Mouse (Mus musculus) lung, postnatal 36 days (tissue): ENCODE results near the gene Map2.

Experiments
- DNase-seq: peaks from one replicate; pipeline ENCODE4 v3.0.0; 2022; ENCODE audit warnings: mixed read lengths

The Map2 gene

DNA sequence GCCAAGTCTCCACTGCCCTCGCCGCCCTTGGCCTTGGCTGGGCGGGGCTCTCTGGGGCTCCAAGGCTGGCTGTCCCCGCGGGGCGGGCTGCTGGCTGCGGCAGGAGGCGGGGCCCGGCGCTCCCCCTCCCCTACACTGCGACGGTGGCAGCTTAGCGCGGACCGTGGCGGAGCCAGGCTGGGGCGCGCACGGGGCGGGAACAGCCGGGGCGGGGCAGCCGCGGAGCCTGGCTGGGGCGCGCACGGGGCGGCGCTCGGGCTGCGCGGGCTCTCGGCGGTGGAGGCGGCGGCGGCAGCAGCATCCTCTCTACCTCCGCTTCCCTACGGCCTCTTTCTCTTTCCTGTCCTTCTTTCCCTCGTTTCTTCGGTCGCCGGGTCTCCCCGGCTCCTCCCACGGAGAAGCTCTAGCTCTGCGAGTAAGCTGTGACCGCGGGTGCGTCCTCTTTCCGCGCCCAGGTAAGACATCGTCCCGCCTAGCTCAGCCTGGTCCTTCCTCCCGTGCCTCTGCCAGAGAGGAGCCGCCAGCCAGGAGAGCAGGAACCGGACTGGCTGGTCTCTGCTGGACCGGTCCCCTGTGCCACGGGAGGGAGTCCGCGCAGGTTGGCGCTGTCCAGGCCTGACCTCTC lies at the start of gene Map2:
Gene Map2, plus strand, starts transcription at position 233 of the 625 bp plus-strand sequence.
- DNase-seq = peak; percentile 87

- peak; percentile 42 for DNase-seq
These were observed 42.1 kb upstream of the Map2 start for GRCm38 (mm10) chr1:66133014-66133413.

- no peak for DNase-seq
These were observed 39.7 kb upstream of the Map2 start for GRCm38 (mm10) chr1:66135324-66135723.

DNA sequence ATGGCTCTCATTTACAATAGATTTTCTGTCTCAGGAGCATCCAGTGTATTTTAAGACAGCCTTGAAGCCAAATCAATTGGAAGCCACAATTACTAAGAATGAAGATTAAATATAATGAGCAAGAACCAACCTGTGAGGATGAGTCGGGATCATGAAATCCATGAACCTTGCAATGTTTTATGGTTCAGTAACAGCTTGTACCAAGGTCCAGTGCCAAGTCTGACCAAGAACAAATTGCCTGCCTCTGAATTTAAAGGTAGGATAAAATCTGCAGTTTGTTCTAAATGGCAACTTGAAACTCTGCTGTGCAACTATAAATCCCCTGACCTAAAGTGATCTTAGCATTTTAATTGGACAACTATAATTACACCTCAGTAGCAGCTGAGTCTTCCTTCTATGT lies 34.4 kb upstream of the Map2 start:
- no peak for DNase-seq

DNA sequence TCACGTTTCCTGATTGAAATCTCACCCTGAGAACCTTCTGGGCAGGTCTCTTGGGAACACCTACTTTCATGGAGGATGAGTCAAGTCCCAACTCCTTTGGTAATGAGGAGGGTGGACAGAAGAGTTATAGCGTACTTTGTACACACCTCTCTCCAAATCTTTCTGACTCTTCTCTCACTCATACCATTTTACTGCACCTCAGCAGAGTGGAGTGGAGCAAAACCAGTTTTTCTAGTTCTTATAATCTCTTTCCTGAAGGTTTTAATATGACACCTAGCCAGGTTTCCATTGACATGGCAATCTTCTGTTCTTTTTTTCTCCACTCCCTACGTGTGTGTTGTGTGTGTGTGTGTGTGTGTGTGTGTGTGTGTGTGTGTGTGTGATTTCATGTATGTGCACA lies 29.9 kb upstream of the Map2 start:
- no peak for DNase-seq

- DNase-seq = no peak
These were observed 26.1 kb upstream of the Map2 start for GRCm38 (mm10) chr1:66148825-66149514.

DNA sequence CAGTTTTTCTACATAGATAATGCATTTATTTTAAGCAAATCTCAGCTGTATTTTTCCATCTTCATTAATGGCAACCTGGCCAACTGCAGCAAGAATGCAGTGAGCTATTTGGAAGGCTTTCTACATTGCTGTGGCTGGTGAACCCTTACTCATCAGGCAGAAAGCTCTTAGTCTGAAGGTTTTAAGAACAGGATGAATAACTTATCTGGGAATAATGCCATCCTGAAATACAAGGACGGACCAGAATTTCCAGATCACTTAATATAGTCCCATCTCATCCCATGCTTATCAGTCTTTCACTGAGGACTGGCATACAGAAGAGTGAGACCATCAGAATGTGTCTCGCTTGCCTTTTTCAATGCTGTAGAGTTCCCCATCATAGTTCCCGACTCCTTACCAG lies 24.3 kb upstream of the Map2 start:
- DNase-seq = no peak

- DNase-seq = no peak
These were observed 17.9 kb upstream of the Map2 start for GRCm38 (mm10) chr1:66157135-66157534.

GRCm38 (mm10) chr1:66157589-66157988 lies 17.5 kb upstream of the Map2 start:
- no peak for DNase-seq

DNA sequence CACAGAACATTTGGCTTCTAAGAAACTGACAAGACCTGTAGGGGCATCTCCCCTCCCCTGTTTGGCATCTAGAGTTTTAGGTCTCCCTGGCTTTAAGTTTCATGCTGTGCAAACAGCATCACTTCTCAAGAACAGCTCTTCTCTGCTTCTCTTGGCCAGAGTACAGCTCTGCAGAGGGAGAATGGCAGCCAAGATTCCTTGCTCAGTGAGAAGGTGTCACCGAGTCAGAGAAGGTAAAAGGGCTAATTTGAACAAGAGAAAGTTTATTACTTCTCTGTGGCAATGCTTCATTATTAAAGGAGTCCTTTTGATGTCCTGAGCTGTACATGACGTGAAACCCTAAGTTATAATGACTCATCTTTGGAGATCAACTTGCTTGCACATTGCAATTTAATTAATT lies 10.4 kb upstream of the Map2 start:
- DNase-seq = no peak

DNA sequence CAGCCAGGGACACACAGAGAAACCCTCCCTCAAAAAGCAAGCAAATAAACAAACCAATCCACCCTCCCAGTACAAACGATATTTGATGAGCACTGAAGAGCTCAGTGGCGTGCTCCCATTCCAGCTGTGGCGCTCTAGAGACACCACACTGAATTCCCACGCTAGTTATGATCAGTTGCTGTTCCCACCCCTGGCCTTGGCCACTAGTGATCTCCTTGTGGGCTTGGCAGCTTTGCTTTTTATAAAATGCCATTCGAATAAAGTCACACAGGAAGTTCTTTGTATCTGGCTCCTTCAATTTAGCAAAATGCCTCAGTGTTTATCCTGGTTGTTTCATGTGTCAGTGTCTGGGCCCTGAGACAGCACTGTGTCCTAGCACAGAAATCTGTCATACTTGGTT lies 6.4 kb upstream of the Map2 start:
- DNase-seq = no peak

DNA sequence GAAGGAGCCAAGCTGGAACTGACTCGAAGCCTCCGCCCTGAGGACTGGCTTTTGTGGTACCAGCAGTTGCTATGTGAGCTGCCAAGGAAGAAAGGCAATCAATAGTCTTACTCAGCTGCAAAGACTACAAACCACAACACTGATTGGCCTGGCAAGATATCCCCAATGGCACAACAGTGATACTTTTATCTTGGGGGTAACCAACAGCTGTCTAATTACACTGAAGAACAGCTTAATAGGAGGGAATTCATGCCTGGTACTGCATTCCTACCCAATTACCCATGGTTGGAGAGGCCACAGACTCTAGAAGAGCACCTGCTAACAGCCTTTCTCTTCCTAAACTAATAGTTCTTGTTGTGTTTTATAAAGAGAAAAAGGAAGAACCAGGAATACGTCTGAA lies 2.9 kb upstream of the Map2 start:
- no peak for DNase-seq

DNA sequence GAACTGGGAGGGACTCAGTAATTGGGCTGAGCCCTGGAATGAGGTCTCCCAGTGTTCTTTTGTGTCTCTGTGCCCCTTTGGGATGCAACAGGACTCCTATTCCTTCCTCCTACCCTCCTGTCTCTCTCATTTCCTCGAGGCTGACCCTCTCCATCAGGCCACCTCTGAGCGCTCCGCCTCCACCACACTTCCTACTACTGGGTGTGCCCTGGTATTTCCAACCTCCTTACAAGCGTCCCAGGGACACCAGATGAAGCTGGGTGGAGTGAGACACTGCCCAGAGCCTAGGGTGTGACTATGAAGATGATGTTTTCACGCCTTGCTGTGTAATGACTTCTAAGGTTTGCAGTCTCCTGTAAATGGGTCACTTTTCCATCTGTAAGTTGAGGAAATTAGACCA lies 1.4 kb upstream of the Map2 start:
- DNase-seq = no peak

GRCm38 (mm10) chr1:66176012-66176837 lies 1.2 kb downstream of the Map2 start:
- no peak for DNase-seq

- no peak for DNase-seq
These were observed 1.7 kb downstream of the Map2 start for GRCm38 (mm10) chr1:66176838-66177105.

DNA sequence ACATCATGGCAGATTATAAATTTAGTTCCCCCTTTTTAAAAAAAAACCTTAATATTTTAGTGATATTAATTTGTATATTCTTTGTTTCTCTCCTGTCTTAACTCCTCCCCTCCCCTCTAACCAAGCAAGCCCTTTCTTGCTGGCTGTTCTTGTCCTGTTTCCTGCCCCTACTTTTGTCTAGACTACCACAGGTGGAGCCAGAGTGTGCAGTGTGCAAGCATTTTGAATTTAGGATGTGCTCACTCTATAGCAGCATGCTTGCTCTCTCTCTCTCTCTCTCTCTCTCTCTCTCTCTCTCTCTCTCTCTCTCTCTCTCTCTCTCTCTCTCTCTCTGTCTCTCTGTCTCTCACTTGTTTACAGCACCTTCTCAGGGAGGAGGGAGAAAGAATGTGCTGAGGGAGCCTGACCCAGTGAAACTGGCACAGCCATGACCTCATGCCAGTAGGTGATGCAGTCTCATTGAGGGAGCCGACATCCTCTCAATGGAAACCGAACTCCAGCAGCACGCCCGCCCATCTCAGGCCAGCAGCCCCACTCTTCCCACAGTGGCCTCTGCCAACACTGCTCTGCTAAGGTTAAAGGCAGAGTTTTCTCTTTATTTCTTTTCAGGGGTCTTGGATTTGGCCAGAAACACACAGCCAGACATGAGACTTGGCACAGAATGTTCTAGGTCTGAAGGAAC lies 2.6 kb downstream of the Map2 start:
- DNase-seq = no peak

GRCm38 (mm10) chr1:66187016-66187681 lies 12.1 kb downstream of the Map2 start:
- DNase-seq = no peak

DNA sequence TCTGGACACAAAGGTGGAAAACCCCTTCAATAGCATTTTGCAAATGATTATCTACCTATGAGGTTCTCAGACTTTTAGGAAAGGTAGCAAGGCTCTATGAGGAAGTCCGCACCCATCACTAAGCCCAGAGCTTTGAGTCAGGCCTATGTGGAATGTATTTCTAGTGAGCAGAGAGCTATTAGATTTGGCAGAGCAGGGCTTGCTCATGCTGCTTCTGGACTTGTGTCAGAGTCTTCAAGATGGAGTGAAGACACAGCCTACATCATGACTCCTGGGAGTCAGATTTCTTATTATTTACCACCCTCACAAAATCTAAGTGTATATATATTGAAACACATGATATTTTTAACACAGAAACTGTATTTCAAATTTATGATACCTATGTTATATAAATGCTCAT lies 17.3 kb downstream of the Map2 start:
- DNase-seq = no peak

DNA sequence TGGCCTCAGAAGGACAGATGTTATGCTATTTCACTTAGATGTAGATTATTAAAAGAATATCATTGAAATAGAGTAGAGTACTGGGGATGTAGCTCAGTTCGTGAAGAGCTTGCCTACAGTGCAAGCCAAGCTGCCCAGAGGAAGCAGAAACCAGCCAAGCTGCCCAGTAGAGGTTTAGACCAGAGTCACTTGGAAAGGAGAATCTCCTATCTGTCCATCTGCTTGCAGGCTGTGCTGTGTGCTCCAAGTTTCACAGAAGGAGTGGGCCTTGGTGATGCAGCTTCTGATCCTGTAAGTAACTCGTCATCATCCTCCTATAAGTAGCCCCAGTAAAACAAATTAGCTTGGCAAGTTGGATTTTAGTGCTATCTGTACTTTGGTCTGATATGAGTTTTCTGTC lies 17.8 kb downstream of the Map2 start:
- no peak for DNase-seq

GRCm38 (mm10) chr1:66195040-66195726 lies 20.1 kb downstream of the Map2 start:
- DNase-seq = no peak

DNA sequence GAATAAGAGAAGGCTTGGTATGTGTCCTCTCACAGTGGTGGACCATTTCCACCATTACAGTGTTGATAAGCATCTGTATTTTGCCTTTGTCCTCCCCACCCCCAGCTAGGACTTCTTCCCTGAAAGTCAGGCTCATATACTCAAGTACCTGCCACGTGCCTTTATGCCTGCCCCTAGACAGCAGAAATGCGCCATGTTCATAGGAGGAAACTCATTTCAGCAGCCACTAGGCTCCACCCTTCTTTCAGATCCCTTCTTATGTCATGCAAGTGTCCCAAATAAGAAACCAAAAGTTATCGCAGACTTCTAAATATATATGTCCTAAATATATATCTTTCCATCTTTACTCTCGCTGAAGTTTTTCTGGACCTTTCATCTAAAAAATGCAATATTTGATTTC lies 21.2 kb downstream of the Map2 start:
- no peak for DNase-seq

DNA sequence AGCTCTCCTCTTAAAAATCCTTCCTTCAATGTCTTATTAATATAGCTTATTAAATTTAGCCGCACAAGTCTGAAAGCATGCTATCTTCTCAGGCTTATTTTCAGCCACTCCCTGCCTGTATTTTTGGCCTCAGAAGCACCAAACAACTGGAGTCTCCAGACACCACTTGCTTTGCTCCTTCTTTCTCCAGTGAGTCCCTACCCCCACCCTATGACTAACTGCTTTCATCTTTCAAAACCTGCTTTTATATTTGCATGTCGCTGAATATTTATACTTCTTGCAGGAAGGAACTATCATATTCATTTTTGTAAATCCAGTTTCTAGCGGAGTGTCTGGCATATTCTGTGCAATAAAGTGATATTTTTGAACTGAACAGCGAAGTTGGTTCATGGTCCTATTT lies 21.6 kb downstream of the Map2 start:
- DNase-seq = no peak

DNA sequence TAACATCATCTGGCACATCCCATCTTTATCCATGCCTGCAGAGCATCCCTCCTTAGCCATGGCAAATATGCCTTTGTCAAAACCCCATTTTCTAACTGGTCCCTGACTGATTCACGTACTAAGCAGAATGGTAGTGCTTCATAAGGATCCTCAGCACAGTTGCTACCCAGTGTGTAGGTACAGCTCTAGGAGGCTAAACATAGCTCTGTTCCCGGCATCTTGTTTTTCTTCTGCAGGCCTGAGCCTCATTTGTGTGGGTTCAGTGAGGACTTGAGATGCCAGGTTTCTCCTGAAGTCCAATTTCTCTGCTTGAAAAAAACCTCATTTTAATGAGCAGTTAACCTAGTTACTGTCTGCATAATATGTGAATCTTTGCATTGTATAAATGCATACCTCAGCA lies 30.4 kb downstream of the Map2 start:
- DNase-seq = no peak
